Mouse (Mus musculus): ENCODE results near the gene Apba1.

DNA sequence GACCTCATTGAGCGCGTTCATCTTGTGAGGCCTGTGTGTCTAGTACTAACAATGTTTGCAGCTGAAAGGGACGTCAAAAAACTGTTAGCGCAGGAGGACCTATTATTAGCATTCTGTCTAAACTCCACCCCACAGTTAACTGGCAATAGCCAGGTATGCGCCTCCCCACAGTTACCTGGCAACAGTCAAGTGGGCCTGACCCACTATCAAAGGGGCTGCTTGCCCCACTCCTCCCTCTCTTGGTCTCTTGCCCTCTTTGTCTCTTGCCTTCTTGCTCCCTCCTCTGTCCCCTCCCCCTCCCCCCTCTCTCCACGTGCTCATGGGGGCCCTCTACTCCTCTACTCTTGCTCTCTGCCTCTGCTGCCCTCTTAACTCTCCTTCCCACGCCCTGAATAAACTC lies 198.9 kb downstream of the Apba1 start:
- TF ChIP-seq CTCF (IDR thresholded peaks at IDR 0.05; ENCODE audit: low read depth) (no peak), EP300 (IDR thresholded peaks at IDR 0.05; ENCODE audit: low read depth) (no peak)
